Mouse (Mus musculus) liver, embryonic 15.5 days (tissue): ENCODE data around the gene Srrm4. TPM values are rescaled to one million over a fixed set of nuclear protein-coding genes. Genes with fewer than 3 reads are reported as not detected.
"Not testable (repeated sequence)": the region's sequence is repeated elsewhere in the genome, so short reads cannot be mapped to it uniquely, and the experiment has no call there.

Experiments
- ATAC-seq: fragments of 200-750 bp; cut with Nextera tagmentation; 2 replicates; pipeline ENCODE4 v1.8.0; 2017; ENCODE audit warnings: moderate number of reproducible peaks, mild to moderate bottlenecking, moderate library complexity; ENCODE audit not compliant: insufficient read depth
- H3K27ac ChIP-seq: fragments of 300-500 bp; sonication (generic); replicated peaks from 2 replicates; pipeline ENCODE4 v1.5.1; 2015; ENCODE audit warnings: mild to moderate bottlenecking, inconsistent platforms
- H3K27me3 ChIP-seq: fragments of 300-500 bp; sonication (generic); 2 replicates; pipeline ENCODE4 v1.6.1; 2015; ENCODE audit warnings: mild to moderate bottlenecking, inconsistent platforms
- H3K36me3 ChIP-seq: fragments of 300-500 bp; sonication (generic); replicated peaks from 2 replicates; pipeline ENCODE4 v1.6.1; 2015; ENCODE audit warnings: moderate library complexity, mild to moderate bottlenecking, inconsistent platforms
- H3K4me1 ChIP-seq: fragments of 300-500 bp; sonication (generic); replicated peaks from 2 replicates; pipeline ENCODE4 v1.6.1; 2015; ENCODE audit warnings: inconsistent platforms
- H3K4me2 ChIP-seq: fragments of 300-500 bp; sonication (generic); 2 replicates; pipeline ENCODE4 v1.6.1; 2015; ENCODE audit warnings: moderate library complexity, mild to moderate bottlenecking, inconsistent platforms
- H3K4me3 ChIP-seq: fragments of 300-500 bp; sonication (generic); replicated peaks from 2 replicates; pipeline ENCODE4 v1.5.1; 2015; ENCODE audit warnings: mild to moderate bottlenecking, inconsistent platforms
- H3K9ac ChIP-seq: fragments of 300-500 bp; sonication (generic); 2 replicates; pipeline ENCODE4 v1.6.1; 2015; ENCODE audit warnings: moderate library complexity, mild to moderate bottlenecking, inconsistent platforms
- H3K9me3 ChIP-seq: fragments of 300-500 bp; sonication (generic); replicated peaks from 2 replicates; pipeline ENCODE4 v1.6.1; 2016; ENCODE audit warnings: inconsistent platforms
- WGBS: fragments of 180-500 bp; shearing (Covaris S2); methylation state at CpG from one replicate; pipeline ENCODE4 v1.1.7; 2015; ENCODE audit warnings: mixed read lengths; ENCODE audit not compliant: insufficient replicate concordance; 5-methylcytosine and 5-hydroxymethylcytosine counted together
- polyA plus RNA-seq: library from polyadenylated mRNA; unstranded; fragments of >200 nt; fragmentation: Nextera tagmentation; extraction: Ambion mirVana; gene quantifications from 2 replicates; pipeline ENCODE4 v1.2.1, GENCODE M21; 2015

The Srrm4 gene
- polyA plus RNA-seq, 1 experiment from 2014 or later, result 0.33 TPM

GRCm38 (mm10) chr5:116443459-116443940, 148.1 kb downstream of the Srrm4 start:
- Histone ChIP-seq H3K36me3 (no peaks in the 10 kb centered on the region), H3K27ac (no peak overlapping the region), H3K9me3 (no peaks in the 10 kb centered on the region), H3K4me3 (no peak overlapping the region), H3K9ac (no peak overlapping the region), H3K4me1 (no peaks in the 10 kb centered on the region), H3K27me3 (peaks cover 3% of the 10 kb centered on the region; the same call in 1 of the 2 replicates), H3K4me2 (no peak overlapping the region)
- no peak for ATAC-seq
- WGBS, result 58% methylated on average over 8 of the region's 8 CpGs

GRCm38 (mm10) chr5:116442697-116443458, 148.7 kb downstream of the Srrm4 start:
- Histone ChIP-seq H3K4me3 (no peak overlapping the region), H3K9me3 (no peaks in the 10 kb centered on the region), H3K9ac (no peak overlapping the region), H3K27me3 (peaks cover 1% of the 10 kb centered on the region; the same call in 1 of the 2 replicates), H3K27ac (no peak overlapping the region), H3K36me3 (no peaks in the 10 kb centered on the region), H3K4me1 (no peaks in the 10 kb centered on the region), H3K4me2 (no peak overlapping the region)
- 56% methylated on average over 7 of the region's 7 CpGs for WGBS
- ATAC-seq, result no peak

- ATAC-seq, result no peak
- H3K9ac ChIP-seq, result no peak overlapping the region
- no peak overlapping the region for H3K4me3 ChIP-seq
- H3K36me3 ChIP-seq, result no peaks in the 10 kb centered on the region
- H3K4me1 ChIP-seq, result no peaks in the 10 kb centered on the region
- no peaks in the 10 kb centered on the region for H3K9me3 ChIP-seq
- WGBS, result 41% methylated on average over 4 of the region's 4 CpGs
- no peak overlapping the region for H3K27ac ChIP-seq
- H3K27me3 ChIP-seq, result no peaks in the 10 kb centered on the region
- no peak overlapping the region for H3K4me2 ChIP-seq
Measured at GRCm38 (mm10) chr5:116440251-116440650, 151.4 kb downstream of the Srrm4 start.

- H3K4me3 ChIP-seq, result no peak overlapping the region
- 38% methylated on average over 4 of the region's 4 CpGs for WGBS
- no peaks in the 10 kb centered on the region for H3K27me3 ChIP-seq
- H3K9ac ChIP-seq, result no peak overlapping the region
- no peak overlapping the region for H3K4me2 ChIP-seq
- no peaks in the 10 kb centered on the region for H3K9me3 ChIP-seq
- no peaks in the 10 kb centered on the region for H3K4me1 ChIP-seq
- ATAC-seq, result no peak
- H3K36me3 ChIP-seq, result no peaks in the 10 kb centered on the region
- H3K27ac ChIP-seq, result no peak overlapping the region
Measured at GRCm38 (mm10) chr5:116438328-116438727, 153.3 kb downstream of the Srrm4 start.

- H3K4me3 ChIP-seq, result no peak overlapping the region
- H3K9ac ChIP-seq, result no peak overlapping the region
- H3K9me3 ChIP-seq, result no peaks in the 10 kb centered on the region
- H3K27ac ChIP-seq, result no peak overlapping the region
- no peaks in the 10 kb centered on the region for H3K4me1 ChIP-seq
- ATAC-seq, result no peak
- H3K27me3 ChIP-seq, result no peaks in the 10 kb centered on the region
- no peaks in the 10 kb centered on the region for H3K36me3 ChIP-seq
- no peak overlapping the region for H3K4me2 ChIP-seq
Measured at GRCm38 (mm10) chr5:116436117-116436516, 155.5 kb downstream of the Srrm4 start.

- no peaks in the 10 kb centered on the region for H3K4me1 ChIP-seq
- WGBS, result 55% methylated on average over 13 of the region's 13 CpGs
- no peaks in the 10 kb centered on the region for H3K9me3 ChIP-seq
- H3K27ac ChIP-seq, result no peak overlapping the region
- no peaks in the 10 kb centered on the region for H3K27me3 ChIP-seq
- H3K36me3 ChIP-seq, result no peaks in the 10 kb centered on the region
- no peak overlapping the region for H3K4me2 ChIP-seq
- no peak overlapping the region for H3K4me3 ChIP-seq
- H3K9ac ChIP-seq, result no peak overlapping the region
- no peak for ATAC-seq
Measured at GRCm38 (mm10) chr5:116434976-116435850, 156.4 kb downstream of the Srrm4 start.

GRCm38 (mm10) chr5:116432871-116433270, 158.7 kb downstream of the Srrm4 start:
- H3K36me3 ChIP-seq, result no peaks in the 10 kb centered on the region
- no peaks in the 10 kb centered on the region for H3K27me3 ChIP-seq
- H3K4me3 ChIP-seq, result no peak overlapping the region
- no peak overlapping the region for H3K27ac ChIP-seq
- 50% methylated on average over 7 of the region's 7 CpGs for WGBS
- ATAC-seq, result no peak
- no peaks in the 10 kb centered on the region for H3K4me1 ChIP-seq
- H3K9me3 ChIP-seq, result no peaks in the 10 kb centered on the region
- H3K4me2 ChIP-seq, result no peak overlapping the region
- H3K9ac ChIP-seq, result no peak overlapping the region

GRCm38 (mm10) chr5:116426701-116427100, 164.9 kb downstream of the Srrm4 start:
- Histone ChIP-seq H3K27me3 (no peaks in the 10 kb centered on the region), H3K4me1 (no peaks in the 10 kb centered on the region), H3K27ac (no peak overlapping the region), H3K36me3 (no peaks in the 10 kb centered on the region), H3K4me3 (no peak overlapping the region), H3K9me3 (no peaks in the 10 kb centered on the region), H3K4me2 (no peak overlapping the region), H3K9ac (no peak overlapping the region)
- WGBS, result 58% methylated on average over 2 of the region's 2 CpGs
- no peak for ATAC-seq

GRCm38 (mm10) chr5:116425709-116426108, 165.9 kb downstream of the Srrm4 start:
- not testable (repeated sequence) for H3K9me3 ChIP-seq, H3K9ac ChIP-seq, H3K27ac ChIP-seq, H3K27me3 ChIP-seq, H3K4me1 ChIP-seq, H3K4me2 ChIP-seq, ATAC-seq, H3K36me3 ChIP-seq, H3K4me3 ChIP-seq
- 66% methylated on average over 3 of the region's 3 CpGs for WGBS

- Histone ChIP-seq H3K4me3 (no peak overlapping the region), H3K9ac (no peak overlapping the region), H3K4me2 (no peak overlapping the region), H3K9me3 (no peaks in the 10 kb centered on the region), H3K27me3 (no peaks in the 10 kb centered on the region), H3K4me1 (no peaks in the 10 kb centered on the region), H3K27ac (no peak overlapping the region), H3K36me3 (no peaks in the 10 kb centered on the region)
- WGBS, result 60% methylated on average over 7 of the region's 7 CpGs
- ATAC-seq, result no peak
Measured at GRCm38 (mm10) chr5:116425273-116425672, 166.3 kb downstream of the Srrm4 start.

- no peak overlapping the region for H3K4me2 ChIP-seq
- no peak overlapping the region for H3K4me3 ChIP-seq
- no peaks in the 10 kb centered on the region for H3K36me3 ChIP-seq
- no peaks in the 10 kb centered on the region for H3K27me3 ChIP-seq
- no peak overlapping the region for H3K27ac ChIP-seq
- no peaks in the 10 kb centered on the region for H3K9me3 ChIP-seq
- H3K4me1 ChIP-seq, result 0 out of 2 replicates have a peak, but pooled peaks cover 2% of the 10 kb centered on the region
- no peak for ATAC-seq
- WGBS, result 66% methylated on average over 8 of the region's 8 CpGs
- no peak overlapping the region for H3K9ac ChIP-seq
Measured at GRCm38 (mm10) chr5:116423746-116424145, 167.9 kb downstream of the Srrm4 start.
